Mouse (Mus musculus) left cerebral cortex, postnatal 25 days (tissue): ENCODE measurements at regions not wholly inside any gene's neighbourhood (a gene's known extent, or its start where the extent isn't known, plus 50 kb on each side); places are given as distances from the start of the nearest gene placed in this dataset.

ENCODE experiments used
- DNase-seq, 2 experiments: peaks; one replicate each; pipeline ENCODE4 v3.0.0; 2022; ENCODE audit warnings: low spot score in 2 of 2, mixed read lengths in 1 of 2
- intact Hi-C: fragments of 180-260 bp; cut with DNase I; formaldehyde crosslinking; loops from one replicate; pipeline ENCODE4 v1.15.1; 2025

- DNase-seq, result no peak
- intact Hi-C loops, result no loop called here
These were observed 458.1 kb upstream of the Slitrk6 start for GRCm38 (mm10) chr14:111212929-111213657.

- DNase-seq, result no peak
- intact Hi-C loops, result no loop called here
These were observed 448.0 kb upstream of the Slitrk5 start for GRCm38 (mm10) chr14:111226926-111227325.

- intact Hi-C loops, result no loop called here
- DNase-seq, result no peak
These were observed 435.8 kb upstream of the Slitrk5 start for GRCm38 (mm10) chr14:111239121-111239520.

- peak; percentile 81 to 92 for DNase-seq
- intact Hi-C loops, result no loop called here
These were observed 425.4 kb upstream of the Slitrk5 start for GRCm38 (mm10) chr14:111249347-111249946.

GRCm38 (mm10) chr14:111253190-111253589 is 421.7 kb upstream of the Slitrk5 start:
- peak in 1 of 2 experiments; percentile 15 for DNase-seq
- intact Hi-C loops, result no loop called here

GRCm38 (mm10) chr14:111261696-111262095 is 413.2 kb upstream of the Slitrk5 start:
- intact Hi-C loops, result no loop called here
- DNase-seq, result no peak

- intact Hi-C loops, result no loop called here
- no peak for DNase-seq
These were observed 404.7 kb upstream of the Slitrk5 start for GRCm38 (mm10) chr14:111270239-111270638.

- intact Hi-C loops, result no loop called here
- peak in 1 of 2 experiments; percentile 13 for DNase-seq
These were observed 393.5 kb upstream of the Slitrk5 start for GRCm38 (mm10) chr14:111281354-111281753.

- intact Hi-C loops, result no loop called here
- DNase-seq, result no peak
These were observed 391.0 kb upstream of the Slitrk5 start for GRCm38 (mm10) chr14:111283681-111284461.

GRCm38 (mm10) chr14:111285981-111286380 is 388.9 kb upstream of the Slitrk5 start:
- intact Hi-C loops, result no loop called here
- no peak for DNase-seq

- intact Hi-C loops, result no loop called here
- no peak for DNase-seq
These were observed 379.4 kb upstream of the Slitrk5 start for GRCm38 (mm10) chr14:111295521-111295920.

- DNase-seq, result no peak
- intact Hi-C loops, result no loop called here
These were observed 377.1 kb upstream of the Slitrk5 start for GRCm38 (mm10) chr14:111297796-111298195.

- peak in 1 of 2 experiments; percentile 57 for DNase-seq
- intact Hi-C loops, result no loop called here
These were observed 344.3 kb upstream of the Slitrk5 start for GRCm38 (mm10) chr14:111330570-111330969.

GRCm38 (mm10) chr14:111353518-111353917 is 321.4 kb upstream of the Slitrk5 start:
- intact Hi-C loops, result no loop called here
- DNase-seq, result no peak

- intact Hi-C loops, result no loop called here
- peak in 1 of 2 experiments; percentile 42 for DNase-seq
These were observed 278.1 kb upstream of the Slitrk5 start for GRCm38 (mm10) chr14:111396803-111397202.

GRCm38 (mm10) chr14:111400809-111401208 is 274.1 kb upstream of the Slitrk5 start:
- intact Hi-C loops, result no loop called here
- DNase-seq, result no peak

GRCm38 (mm10) chr14:111402538-111402937 is 272.4 kb upstream of the Slitrk5 start:
- no peak for DNase-seq
- intact Hi-C loops, result no loop called here

GRCm38 (mm10) chr14:111403555-111403954 is 271.3 kb upstream of the Slitrk5 start:
- DNase-seq, result no peak
- intact Hi-C loops, result no loop called here

- no peak for DNase-seq
- intact Hi-C loops, result no loop called here
These were observed 261.4 kb upstream of the Slitrk5 start for GRCm38 (mm10) chr14:111413543-111413942.

GRCm38 (mm10) chr14:111418531-111418930 is 256.4 kb upstream of the Slitrk5 start:
- no peak for DNase-seq
- intact Hi-C loops, result no loop called here
